ENCODE assay signal across 8 mouse cellular contexts in the genomic region with DNA sequence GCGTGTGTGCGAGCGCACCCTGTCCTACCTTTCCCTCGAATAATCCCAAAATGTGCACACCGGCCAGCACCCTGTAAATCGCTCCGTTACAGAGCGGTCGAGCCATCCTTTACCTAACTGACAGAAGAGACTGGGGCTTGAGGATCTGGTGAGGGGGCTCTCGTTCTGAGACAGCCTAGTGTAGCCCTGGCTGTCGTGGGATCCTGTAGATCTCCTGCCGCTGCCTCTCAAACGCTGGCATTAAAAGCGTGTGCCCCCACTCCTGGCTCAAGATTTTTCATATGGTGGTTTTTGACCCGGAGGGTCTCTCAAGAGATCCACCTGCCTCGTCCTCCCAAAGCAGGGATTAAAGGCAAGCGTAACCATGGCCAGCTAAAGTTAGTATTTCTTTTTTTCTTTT. TPM values are rescaled to one million over a fixed set of nuclear protein-coding genes. Genes with fewer than 3 reads are reported as not detected.
DNase-seq lines count a peak whose midpoint lies in the region; ATAC-seq and TF ChIP-seq lines count a peak whose summit lies in the region.
"Not testable (repeated sequence)": the region's sequence is repeated elsewhere in the genome, so short reads cannot be mapped to it uniquely, and the experiment has no call there.

A gene (minus strand): TSS at position 101 of the 400 bp plus-strand sequence.

- not testable (repeated sequence) for TF ChIP-seq CTCF in layer of hippocampus, adult 2 months (conservative IDR thresholded peaks at IDR 0.05); liver, adult 2 months (IDR thresholded peaks at IDR 0.05; ENCODE audit: low read depth, low read length)

- H3K9me3 ChIP-seq in hindbrain, embryonic 11.5 days (ENCODE audit: control insufficient read depth, low read length); midbrain, embryonic 12.5 days; stomach, embryonic 15.5 days: not testable (repeated sequence)

- ATAC-seq in erythroblast, adult 5-6 weeks (replicated peaks; ENCODE audit: low FRiP score, poor library complexity, severe bottlenecking); hindbrain, embryonic 11.5 days (ENCODE audit: low FRiP score); midbrain, embryonic 12.5 days (ENCODE audit: low FRiP score, low read depth); stomach, embryonic 15.5 days (ENCODE audit: insufficient read depth, low FRiP score, low read depth): not testable (repeated sequence)

- not testable (repeated sequence) for H3K4me1 ChIP-seq in hindbrain, embryonic 11.5 days (replicated peaks; ENCODE audit: control insufficient read depth, insufficient read depth, low read length); liver, adult 2 months (ENCODE audit: control insufficient read depth, insufficient read depth, low read length); midbrain, embryonic 12.5 days; stomach, embryonic 15.5 days

- TF ChIP-seq POLR2A in liver, adult 2 months (IDR thresholded peaks at IDR 0.05; ENCODE audit: extremely low read depth, insufficient read depth, low read length) = not testable (repeated sequence)

- DNase-seq in adrenal gland, adult 8-10 months; gonadal fat pad, adult 2 months (ENCODE audit: low read depth); layer of hippocampus, adult 2 months (ENCODE audit: low spot score in 2 of 2); liver, adult 2 months (ENCODE audit: extremely low read depth, low read depth, low spot score): not testable (repeated sequence)
- peak; percentile 27 for DNase-seq in hindbrain, embryonic 11.5 days (ENCODE audit: low spot score)

- H3K4me2 ChIP-seq in hindbrain, embryonic 11.5 days (replicated peaks; ENCODE audit: low read depth, low read length) = peak within 1 kb of the TSS; percentile 58
- peak within 1 kb of the TSS; percentile 57 for H3K4me2 ChIP-seq in midbrain, embryonic 12.5 days (replicated peaks)
- peak within 1 kb of the TSS; percentile 51 for H3K4me2 ChIP-seq in stomach, embryonic 15.5 days

- not testable (repeated sequence) for H3K36me3 ChIP-seq in hindbrain, embryonic 11.5 days (ENCODE audit: control insufficient read depth, insufficient read depth, low read length); midbrain, embryonic 12.5 days; stomach, embryonic 15.5 days
- peaks cover 13% of the 10 kb centered on the region for H3K36me3 ChIP-seq in liver, adult 2 months (ENCODE audit: control insufficient read depth, insufficient read depth, low read length)

- 8% methylated on average over 17 of the region's 17 CpGs for WGBS in hindbrain, embryonic 11.5 days
- 8% methylated on average over 17 of the region's 17 CpGs for WGBS in liver, adult 2 months
- 6% methylated on average over 17 of the region's 17 CpGs for WGBS in midbrain, embryonic 12.5 days
- WGBS in stomach, embryonic 15.5 days = 6% methylated on average over 17 of the region's 17 CpGs

- not testable (repeated sequence) for H3K27me3 ChIP-seq in hindbrain, embryonic 11.5 days (ENCODE audit: control insufficient read depth, insufficient read depth, low read length); liver, adult 2 months (ENCODE audit: control insufficient read depth, insufficient read depth, low read length); midbrain, embryonic 12.5 days; stomach, embryonic 15.5 days (replicated peaks)

- peak within 1 kb of the TSS; percentile 100 for H3K9ac ChIP-seq in hindbrain, embryonic 11.5 days (ENCODE audit: low read depth, low read length)
- H3K9ac ChIP-seq in liver, adult 2 months (ENCODE audit: low read depth, low read length) = peak within 1 kb of the TSS; percentile 98
- peak within 1 kb of the TSS; percentile 99 for H3K9ac ChIP-seq in midbrain, embryonic 12.5 days (replicated peaks)
- H3K9ac ChIP-seq in stomach, embryonic 15.5 days = peak within 1 kb of the TSS; percentile 100

- H3K79me2 ChIP-seq in liver, adult 2 months (ENCODE audit: control insufficient read depth, insufficient read depth, low read length) = peaks cover 14% of the 10 kb centered on the region

- peak within 1 kb of the TSS; percentile 98 for H3K27ac ChIP-seq in hindbrain, embryonic 11.5 days (ENCODE audit: low read depth, low read length)
- peak within 1 kb of the TSS; percentile 99 for H3K27ac ChIP-seq in layer of hippocampus, adult 2 months
- peak within 1 kb of the TSS; percentile 97 for H3K27ac ChIP-seq in liver, adult 2 months (replicated peaks; ENCODE audit: insufficient read depth, low read depth, low read length)
- H3K27ac ChIP-seq in midbrain, embryonic 12.5 days (replicated peaks) = peak within 1 kb of the TSS; percentile 99
- peak within 1 kb of the TSS; percentile 98 for H3K27ac ChIP-seq in stomach, embryonic 15.5 days

- peak within 1 kb of the TSS; percentile 82 for H3K4me3 ChIP-seq in hindbrain, embryonic 11.5 days (ENCODE audit: low read depth, low read length)
- peak within 1 kb of the TSS; percentile 93 for H3K4me3 ChIP-seq in layer of hippocampus, adult 2 months
- H3K4me3 ChIP-seq in liver, adult 2 months (ENCODE audit: insufficient read depth, low read depth, low read length) = peak within 1 kb of the TSS; percentile 79
- peak within 1 kb of the TSS; percentile 99 for H3K4me3 ChIP-seq in midbrain, embryonic 12.5 days
- peak within 1 kb of the TSS; percentile 98 for H3K4me3 ChIP-seq in stomach, embryonic 15.5 days (replicated peaks)

RNA-seq across cellular contexts. Expression of the gene that starts here (rescaled TPM):
- total RNA-seq in adrenal gland, adult 8-10 months (2022) = 100 to 1,000 TPM; 695 to 896 (median 793) TPM
- 213 and 264 TPM in 2 replicates for total RNA-seq in erythroblast, adult 5-6 weeks (2015; ENCODE audit: low replicate concordance)
- 500 and 598 TPM in 2 replicates for total RNA-seq in erythroblast, adult 5-6 weeks (2017; ENCODE audit: low replicate concordance)
- polyA plus RNA-seq in gonadal fat pad, adult 2 months (2012; rRNA removed) = 233 and 272 TPM in 2 replicates
- 2,191 and 2,423 TPM in 2 replicates for polyA plus RNA-seq in hindbrain, embryonic 11.5 days (2014; fragmentation: Nextera tagmentation; extraction: Ambion mirVana)
- total RNA-seq in layer of hippocampus, adult 2 months (2021) = 100 to 1,000 TPM; 660 to 681 TPM
- total RNA-seq in liver, adult 2 months (2014; rRNA removed) = 241 and 280 TPM in 2 replicates
- 140 and 162 TPM in 2 replicates for polyA plus RNA-seq in liver, adult 2 months (2012; rRNA removed)
- polyA plus RNA-seq in midbrain, embryonic 12.5 days (2016; fragmentation: Nextera tagmentation; extraction: Ambion mirVana) = 2,145 and 2,244 TPM in 2 replicates
- polyA plus RNA-seq in stomach, embryonic 15.5 days (2015; fragmentation: Nextera tagmentation; extraction: Ambion mirVana) = 1,284 and 1,390 TPM in 2 replicates
